Mouse (Mus musculus) embryo, embryonic 11 days (tissue): ENCODE measurements around the gene Cdh23.

ENCODE experiments used
- DNase-seq: peaks from one replicate; pipeline ENCODE4 v3.0.0-alpha.2; 2015

Gene Cdh23

DNA sequence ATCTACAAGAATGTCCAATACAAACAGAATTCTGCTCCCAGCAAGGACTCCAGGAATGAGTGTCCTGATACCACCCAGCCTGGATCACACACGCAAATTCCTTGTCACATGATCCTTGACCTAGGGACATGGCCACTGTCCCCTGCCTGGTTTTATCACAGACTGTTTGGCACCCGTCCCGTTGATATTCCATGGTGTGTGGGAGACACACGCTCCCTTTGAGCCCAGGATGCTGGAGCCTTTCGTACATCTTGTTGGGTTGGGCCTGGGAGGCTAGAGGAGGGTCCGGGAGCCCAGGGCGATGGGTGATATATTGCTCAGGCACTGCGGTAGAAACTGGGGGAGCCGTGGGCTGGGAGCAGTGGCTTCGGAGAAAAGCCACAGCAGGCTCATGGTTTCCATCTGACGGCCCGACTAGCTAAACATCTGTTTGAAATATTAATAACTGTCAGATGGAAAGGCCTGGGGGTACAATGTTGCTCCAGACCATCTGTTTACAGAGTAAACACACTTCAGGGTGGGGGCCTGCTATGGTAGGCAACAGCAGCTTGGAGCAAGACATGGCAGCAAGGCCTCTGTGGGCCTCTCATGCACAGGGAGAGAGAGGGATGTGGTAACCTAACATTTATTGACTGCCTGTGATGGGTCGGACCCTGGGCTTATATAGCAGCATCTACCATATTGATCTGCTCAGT, 232.2 kb downstream of the Cdh23 start:
- no peak for DNase-seq

DNA sequence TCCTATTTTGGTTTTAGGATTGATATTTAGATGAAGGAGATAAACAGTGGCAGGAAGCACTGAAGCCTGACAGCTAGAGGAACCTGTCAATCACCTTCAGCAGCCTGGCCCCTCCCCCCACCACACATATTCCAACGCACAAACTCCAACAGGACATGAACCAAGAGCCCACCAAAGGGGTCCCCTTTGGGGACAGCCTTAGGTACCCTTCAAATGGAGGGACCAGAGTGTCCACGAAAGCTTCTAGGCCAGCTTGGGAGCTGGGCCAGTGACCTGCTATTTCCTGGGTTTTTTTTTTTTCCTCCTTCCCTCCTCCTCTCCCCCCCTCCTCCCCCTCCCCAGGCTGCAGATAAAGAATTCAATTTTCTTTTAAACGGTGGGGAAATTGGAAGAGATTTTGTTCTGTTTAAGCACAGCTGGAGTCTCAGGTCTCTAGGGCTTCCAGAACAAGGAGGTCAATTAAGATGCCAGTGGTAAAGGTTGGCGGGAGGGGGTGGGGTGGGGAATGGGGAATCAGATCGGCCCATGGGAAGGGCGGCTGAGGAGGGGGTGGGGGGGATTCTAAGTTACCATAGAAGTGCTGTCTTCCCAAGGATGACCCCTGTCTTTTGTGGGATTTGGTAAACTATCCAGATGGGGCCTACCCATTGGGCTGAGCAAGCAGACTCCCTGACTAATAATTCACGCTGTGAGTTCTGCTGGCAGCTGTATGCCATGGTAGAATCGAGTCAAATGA, 239.5 kb downstream of the Cdh23 start:
- peak; percentile 37 for DNase-seq

DNA sequence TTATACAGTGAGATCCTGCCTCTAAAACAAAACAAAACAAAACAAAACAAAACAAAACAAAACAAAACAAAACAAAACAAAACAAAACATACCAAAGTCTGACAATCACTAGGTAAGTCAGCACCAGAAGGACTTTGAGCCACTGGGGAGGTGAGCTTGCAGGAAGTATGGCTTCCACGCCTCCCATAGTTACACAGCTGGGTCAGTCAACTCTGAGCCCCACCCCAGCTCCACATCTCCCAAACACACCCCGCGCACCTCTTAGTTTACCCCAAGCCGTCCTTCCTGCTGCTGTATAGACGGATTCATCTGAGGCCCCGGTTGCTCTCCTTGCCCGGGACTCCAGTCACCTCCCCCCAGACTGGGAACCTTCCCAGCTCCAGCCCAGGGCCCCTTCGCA, 241.1 kb downstream of the Cdh23 start:
- no peak for DNase-seq

DNA sequence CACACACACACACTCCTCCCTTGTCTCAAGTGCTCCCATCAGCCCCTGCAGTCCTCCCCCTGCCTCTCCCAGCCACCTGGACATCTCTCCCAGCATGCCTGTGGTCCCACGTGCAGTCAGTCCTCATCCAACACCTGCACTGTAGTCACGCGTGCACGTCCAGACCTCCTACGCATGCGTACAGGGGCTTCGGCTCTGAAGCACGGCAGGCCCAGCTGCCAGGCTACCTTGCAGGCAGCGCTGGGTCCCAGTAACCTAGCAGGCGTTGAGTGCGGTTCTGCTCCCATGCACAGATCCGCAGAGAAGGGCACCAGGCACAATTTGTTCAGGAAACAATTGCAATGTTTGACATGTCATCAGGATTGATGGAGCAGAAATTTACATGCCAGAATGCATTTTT, 249.1 kb downstream of the Cdh23 start:
- DNase-seq, result no peak

DNA sequence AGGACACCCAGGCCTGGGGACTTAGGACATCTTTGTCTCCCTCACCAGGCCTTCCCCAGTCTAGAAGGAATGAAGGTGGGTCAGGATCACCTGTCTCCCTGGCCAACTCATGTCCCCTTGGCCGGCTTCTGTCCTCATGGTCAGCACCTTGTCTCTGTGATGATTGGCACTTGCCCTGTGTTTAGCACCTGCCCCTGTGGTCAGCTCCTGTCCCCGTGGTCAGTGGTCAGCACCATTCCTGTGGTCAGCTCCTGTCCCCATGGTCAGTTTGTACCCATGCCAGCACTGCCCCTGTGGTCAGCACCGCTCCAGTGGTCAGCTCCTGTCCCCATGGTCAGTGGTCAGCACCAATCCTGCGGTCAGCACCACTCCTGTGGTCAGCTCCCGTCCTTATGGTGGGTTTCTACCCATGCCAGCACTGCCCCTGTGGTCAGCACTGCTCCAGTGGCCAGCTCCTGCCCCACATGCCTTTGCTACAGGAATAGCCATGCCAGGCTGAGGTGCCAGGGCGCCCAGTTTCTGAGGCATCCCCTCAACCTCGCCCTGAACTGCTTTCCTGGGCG, 251.2 kb downstream of the Cdh23 start:
- peak; percentile 80 for DNase-seq

DNA sequence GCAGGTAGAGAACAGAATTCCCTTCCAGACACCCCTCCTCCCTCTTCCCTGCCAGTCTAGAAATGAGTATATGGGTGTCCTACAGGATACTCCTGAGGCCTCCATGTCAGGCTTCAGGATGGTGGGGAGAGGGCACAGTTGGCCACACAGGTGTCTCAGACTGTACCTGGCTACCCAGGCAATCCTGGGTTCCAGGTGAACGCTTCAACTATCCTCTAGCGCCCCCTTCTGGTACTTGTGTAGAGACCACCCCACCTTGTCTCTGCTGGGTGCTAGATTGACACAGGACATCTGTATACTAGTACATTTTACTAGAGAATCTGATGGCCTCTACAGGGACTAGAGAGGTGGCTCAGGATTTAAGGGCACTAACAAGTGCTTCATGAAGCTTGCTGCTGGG, 253.2 kb downstream of the Cdh23 start:
- peak; percentile 16 for DNase-seq

DNA sequence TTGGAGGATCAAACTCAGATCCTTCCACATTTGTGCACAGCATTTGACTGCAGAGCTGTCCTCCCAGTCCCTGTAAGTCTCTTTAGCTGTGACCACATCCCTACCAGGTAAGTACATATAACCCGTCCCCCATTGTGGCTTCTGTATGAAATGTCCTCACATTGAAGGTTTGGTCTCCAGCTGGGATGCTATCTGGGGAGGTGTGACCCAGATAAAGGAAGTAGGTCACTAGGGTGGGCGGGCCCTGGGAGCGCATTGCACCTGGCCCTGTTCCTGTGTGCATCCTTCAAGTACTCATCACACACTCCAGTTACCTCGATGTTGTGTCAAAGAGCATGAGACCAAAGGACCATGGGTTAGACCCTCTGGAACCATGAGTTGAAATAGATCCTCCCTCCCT, 254.0 kb downstream of the Cdh23 start:
- DNase-seq, result no peak

DNA sequence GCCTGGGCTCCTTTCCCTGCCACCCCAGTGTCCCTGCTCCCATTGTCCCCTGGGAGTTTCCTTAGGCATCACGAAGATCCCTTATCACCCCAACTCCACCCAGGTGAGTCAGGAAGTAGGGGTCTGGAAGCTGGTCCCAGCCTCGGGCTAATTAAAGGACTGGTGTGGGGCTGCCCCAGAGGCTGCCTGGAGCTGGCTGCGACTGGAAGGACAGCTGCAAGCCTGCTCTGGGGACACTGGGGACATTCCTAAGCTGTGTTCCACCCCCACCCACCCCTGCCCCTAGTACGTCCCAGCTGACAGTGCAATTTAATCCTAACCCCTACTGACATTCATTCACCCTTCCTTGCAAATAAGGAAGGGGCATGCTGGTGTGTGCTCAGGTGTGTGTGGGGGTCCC, 263.6 kb downstream of the Cdh23 start:
- DNase-seq, result no peak

DNA sequence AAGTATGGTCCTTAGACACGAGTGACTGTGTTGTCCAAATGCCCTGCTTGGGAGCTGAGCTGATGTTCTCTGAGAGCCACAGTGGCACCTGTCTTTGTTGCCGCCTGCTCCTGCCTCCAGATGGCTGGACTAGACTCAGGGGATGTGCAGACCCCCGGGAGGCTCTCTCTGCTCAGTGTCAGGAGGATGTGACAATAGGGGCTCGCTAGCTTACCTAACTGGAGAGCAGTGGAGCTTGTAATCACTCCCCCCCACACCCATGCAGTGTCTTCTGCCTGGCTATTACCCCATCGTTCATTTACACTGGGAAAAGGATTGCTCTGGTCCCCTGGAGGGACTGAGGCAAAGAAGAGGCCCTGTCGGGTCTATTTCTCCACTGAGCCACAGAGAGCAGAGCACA, 265.7 kb downstream of the Cdh23 start:
- no peak for DNase-seq

DNA sequence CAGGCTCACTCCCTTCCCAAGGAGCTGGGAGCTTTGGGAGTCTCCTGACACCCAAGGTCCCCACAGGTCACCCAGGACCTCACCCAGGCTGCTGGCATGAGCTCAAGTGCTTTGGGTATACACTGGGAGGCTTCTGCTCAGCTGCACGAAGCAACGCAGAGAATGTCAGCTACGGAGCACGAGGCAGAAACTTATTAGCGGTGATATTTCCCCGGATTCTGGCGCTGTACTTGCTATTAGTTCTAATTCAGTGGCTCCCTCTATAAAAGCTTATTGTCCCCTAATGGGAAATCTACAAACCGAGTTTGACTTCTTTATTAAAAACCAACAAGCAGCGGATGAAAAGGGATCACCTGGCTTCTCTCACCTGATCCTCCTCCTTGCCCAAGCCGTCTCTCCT, 266.3 kb downstream of the Cdh23 start:
- no peak for DNase-seq

DNA sequence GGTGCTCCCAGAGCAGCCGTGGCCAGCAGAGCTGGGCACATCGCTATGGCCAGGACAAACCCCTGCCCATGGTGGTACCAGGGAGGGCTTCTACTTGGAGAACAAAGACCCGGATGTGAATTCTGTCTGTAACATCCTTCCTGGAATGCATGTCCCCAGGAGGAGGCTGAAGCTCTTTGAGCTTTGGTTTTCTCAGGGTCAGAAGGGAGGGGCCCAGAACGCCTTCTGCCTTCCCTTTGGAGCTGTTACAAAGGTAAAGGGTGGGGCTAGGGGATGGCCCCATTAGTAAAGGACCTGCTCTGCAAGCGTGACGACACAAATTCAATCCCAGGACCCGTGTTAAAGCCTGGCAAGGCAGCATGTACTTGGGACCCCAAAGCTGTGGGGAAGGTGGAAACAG, 273.5 kb downstream of the Cdh23 start:
- no peak for DNase-seq

DNA sequence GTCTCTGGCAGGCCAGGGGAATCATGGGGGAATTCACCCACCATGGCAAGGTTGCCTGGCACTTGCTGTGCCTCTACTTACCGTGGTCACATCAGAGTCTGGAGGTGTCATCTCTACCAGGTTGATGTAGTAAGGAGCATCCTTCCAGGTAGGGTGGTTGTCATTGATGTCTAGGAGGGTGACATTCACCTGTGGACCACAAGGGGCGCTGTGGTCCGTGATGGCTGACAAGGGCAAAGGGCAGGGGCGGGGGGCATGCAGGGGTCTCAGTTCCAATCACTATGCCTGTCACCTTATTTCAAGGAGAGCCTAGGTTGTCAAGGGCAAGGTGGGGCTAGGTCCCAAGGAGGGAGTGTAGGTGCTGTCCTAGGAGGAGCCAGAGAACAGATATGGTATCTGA, 276.7 kb downstream of the Cdh23 start:
- DNase-seq, result no peak

DNA sequence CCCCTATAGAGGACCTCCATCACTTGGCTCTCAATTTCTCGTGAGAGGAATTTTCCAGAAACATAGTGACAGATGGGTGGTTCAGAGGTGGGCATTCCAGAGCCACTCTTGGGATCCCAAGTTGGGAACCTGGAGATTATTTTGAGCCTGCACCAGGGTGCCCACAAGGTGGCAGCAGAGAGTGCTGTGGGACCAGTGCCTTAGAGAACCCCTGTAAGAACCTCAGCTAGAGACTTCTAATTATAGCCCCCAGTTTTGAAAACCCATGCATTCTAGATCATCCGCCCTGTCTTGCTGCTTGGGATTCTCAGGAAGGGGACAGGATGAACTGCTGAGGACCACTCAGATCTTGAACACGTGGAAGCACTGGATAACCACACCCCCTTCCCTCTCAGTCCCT, 278.2 kb downstream of the Cdh23 start:
- peak; percentile 79 for DNase-seq

DNA sequence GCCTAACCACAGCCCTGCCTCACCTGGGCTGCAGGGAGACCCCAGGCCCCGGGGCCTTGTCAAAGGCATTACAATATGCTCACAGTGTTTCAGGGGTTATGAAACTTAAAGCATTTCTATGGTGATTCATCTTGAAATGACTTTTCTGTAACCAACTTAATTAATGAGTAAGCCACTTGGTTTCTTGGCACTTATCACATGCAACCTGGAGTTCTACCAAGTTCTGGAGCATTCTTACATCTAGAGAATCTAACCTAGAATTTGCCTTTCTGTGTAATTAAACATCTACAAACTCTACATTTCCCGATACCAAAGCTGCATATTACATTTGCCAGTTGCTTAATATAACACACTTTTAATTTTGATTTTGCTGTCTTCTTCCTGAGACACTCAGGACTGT, 279.2 kb downstream of the Cdh23 start:
- no peak for DNase-seq

DNA sequence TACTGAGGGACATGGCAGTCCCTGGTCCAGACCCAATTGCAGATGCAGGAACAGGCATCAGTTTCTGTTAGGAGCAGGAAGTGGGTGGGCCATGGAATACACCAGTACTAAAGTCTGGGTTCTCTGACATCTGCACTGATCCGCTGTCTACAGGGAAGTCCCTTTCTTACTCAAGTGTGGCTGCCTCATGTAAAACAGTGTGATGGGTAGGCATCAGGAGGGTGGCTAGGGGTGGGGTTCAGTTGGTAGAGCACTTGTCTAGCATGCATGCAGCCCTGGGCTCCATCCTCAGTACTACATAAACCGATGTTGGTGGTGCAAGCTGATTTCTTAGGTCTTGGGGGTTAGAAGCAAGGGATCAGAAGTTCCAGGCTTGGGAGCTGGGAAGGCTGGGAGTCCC, 282.5 kb downstream of the Cdh23 start:
- no peak for DNase-seq

DNA sequence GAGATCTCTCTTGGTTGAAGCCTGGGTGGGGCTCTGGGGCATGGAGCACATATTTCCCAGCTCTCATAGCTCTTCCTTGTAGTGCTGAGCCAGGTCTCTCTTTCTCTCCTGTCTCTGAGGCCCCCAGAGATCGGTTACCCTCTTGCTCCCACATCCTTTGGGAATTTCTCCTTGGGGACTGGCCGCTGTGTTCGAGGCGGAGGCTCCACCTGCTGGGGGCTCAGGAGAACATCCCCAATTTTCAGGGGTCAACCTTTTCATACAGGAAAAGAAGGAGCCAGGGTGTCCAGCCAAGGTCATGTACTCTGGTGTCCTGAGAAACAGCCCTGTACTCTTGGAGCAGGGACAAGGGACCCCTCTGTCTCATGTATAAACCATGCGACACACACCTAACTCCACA, 284.5 kb downstream of the Cdh23 start:
- DNase-seq, result peak; percentile 55

DNA sequence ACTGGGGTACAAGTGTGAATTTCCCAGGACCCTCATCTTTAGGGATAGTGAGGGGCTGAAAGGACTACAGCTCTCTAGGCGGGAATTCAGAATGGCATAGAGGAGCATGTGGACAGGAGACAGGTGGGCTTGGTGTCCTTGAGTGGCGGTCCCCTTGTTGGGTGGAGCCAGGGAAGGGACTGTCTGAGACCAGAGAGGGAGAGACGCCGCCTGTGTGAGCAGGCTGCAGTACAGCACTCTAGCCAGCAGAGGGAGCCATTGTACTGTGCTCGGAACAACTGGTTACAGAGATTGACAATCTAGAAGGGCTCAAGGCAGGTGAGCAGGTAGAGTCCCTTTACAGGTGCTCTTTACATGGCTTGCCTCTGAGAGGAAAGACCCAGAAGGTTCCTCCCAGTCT, 288.5 kb downstream of the Cdh23 start:
- peak; percentile 67 for DNase-seq

DNA sequence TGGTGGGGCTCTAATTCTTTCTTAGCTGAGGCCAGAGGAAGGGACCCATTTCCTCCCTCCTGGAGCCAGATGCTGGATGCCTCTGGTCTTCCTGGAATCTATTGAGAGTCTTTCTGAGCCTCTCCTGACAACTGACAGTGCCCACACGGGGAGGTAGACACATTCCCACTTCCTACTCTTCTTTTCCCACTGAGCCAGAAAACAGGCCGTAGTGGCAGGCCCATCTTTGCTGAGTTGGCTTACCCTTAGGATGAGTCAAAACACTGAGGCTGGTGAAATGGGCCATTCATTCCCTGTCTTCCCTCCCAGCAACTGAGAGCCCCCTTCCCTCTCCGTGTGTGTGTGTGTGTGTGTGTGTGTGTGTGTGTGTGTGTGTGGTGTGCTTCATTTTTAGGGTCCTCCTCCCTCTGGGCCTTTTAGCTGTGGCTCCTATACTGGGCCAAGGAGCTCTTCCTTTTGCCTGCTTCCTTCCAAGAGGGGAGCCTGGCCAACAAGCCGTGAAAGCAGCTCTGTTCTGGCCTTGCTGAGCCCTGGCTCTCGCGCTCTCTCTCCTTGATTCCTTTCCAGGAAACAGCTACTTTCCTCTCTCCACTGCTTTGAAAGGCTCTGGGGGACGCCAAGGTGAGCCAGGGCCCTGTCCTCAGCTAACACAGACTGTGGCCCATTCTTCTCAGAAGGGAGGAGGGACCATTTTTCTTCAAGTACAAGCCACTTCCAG, 290.7 kb downstream of the Cdh23 start:
- DNase-seq, result no peak

DNA sequence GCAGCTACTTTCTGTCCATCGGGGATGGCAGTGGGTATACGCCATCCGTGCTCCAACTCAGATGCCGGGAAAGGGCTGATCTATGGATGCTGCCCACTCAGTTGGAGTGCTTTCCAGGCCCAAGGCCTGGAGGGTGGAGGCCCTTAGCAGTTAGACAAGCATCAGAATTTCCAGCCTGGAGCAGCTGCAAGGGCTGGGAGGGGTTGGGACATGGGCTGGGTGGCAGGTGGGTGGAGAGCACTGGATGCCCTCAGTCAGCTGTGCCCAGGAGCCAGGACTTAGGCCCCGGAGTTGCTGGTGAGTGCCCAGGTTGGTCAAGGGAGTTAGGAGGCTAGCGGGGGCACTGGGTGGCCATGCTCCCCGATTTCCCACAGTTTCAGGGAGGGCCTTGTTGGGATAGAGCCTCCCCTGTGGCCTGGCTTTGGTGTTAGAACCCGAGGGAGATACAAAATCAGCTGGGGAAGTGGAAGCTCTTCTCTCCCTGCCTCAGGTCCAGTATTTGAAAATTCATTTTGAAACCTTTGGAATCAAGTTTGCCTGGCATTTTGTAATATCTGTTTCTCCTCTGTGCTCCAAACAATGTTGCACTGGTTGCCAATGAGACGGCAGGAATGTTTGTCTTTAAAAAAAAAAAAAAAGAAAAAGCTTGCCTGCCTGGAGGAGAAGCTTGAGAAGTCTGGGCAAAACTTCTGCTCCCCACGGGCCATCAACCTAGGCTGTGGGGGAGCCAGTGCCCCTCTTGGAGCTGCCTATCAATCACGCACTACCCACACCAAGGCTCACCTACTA, 295.6 kb downstream of the Cdh23 start:
- no peak for DNase-seq

DNA sequence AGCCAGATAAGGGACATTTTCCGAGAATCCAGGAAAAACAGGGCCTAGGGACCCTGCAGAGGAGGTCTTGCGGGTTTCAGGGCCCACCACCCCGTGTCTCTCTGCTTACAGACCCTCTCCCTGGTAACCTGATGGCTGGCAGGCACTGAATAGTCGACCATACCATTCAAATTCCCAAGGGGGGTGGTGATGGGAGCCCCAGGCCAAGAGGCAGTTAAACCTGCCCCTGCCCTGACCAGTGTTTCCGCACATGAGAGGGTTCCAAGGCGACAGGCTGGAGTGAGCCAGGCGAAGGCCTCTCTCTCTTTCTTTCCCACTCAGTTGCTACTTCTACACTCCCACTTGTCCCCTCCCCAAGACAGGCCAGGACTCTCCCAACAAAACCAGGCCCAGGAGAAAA, 296.8 kb downstream of the Cdh23 start, which contains the start of gene Gm17455:
TSS of gene Gm17455 (plus strand) at position 278 of the 400 bp plus-strand sequence.
- DNase-seq, result no peak

DNA sequence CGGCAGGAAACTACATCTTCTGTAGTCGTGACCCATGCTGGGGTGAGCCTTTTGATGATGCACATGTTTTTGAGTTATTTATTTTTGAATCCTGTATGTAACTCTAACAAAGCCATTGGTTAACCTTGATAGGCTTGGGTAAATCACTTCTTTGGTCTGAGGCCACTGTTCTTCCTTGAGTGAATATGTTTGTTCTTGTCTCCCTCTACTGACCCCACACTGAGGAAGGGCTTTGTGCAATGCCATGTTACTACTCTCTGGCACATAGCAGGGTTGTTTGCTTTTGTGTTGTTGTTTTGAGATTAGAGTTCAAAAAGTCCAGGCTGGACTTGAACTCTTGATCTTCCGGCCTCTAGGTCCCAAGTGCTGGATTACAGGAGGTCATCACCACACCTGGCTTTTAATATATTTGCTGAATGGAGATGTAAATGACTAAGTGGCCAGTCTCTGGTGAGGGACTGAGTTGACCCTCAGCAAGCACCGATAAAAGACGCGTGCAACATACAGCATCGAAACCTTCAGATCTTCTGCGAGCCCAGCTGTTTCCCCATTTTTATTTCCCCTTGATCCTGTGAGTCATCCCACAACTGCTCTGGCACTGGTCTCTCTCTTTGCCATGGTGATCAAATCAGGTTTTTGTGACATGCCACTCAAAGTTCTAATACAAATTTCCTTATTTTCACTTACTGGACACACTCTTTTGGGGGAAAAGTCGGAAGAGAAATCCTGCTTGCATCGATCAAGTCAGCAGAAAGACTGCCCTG, 298.1 kb downstream of the Cdh23 start:
- DNase-seq, result no peak

DNA sequence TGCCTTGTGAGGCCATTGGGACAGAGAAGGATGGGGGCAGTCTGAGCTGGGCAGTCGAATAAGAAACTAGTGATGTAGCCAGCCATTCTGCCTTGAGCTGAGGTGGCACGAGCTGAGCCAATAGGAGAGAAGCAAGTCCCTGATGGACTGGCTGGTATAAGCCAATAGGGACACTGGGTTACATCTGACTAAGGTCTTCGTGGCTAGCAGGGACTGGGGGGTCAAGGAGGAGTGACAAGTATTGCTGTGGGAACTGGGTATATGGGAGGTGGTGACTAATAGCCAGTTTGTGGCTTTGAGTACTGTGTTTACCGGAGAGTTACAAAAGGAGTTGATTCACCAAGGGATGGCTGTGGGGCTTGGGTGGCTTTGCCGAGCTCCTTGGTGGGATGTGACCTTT, 300.7 kb downstream of the Cdh23 start:
- no peak for DNase-seq
